Mouse (Mus musculus) intestine, postnatal 0 days (tissue): ENCODE measurements at regions not wholly inside any gene's neighbourhood (a gene's known extent, or its start where the extent isn't known, plus 50 kb on each side); places are given as distances from the start of the nearest gene placed in this dataset.

ENCODE experiments used
- ATAC-seq: fragments of 200-750 bp; cut with Nextera tagmentation; 2 replicates; pipeline ENCODE4 v1.8.0; 2017; ENCODE audit warnings: mild to moderate bottlenecking, moderate TSS enrichment, moderate library complexity
- H3K27ac ChIP-seq: fragments of 300-500 bp; sonication (generic); 2 replicates; pipeline ENCODE4 v1.5.1; 2014; ENCODE audit warnings: mild to moderate bottlenecking, low read depth, low read length, moderate library complexity
- H3K27me3 ChIP-seq: fragments of 300-500 bp; sonication (generic); replicated peaks from 2 replicates; pipeline ENCODE4 v1.6.1; 2014; ENCODE audit warnings: low read length, mixed read lengths; ENCODE audit not compliant: control insufficient read depth, insufficient read depth
- H3K36me3 ChIP-seq: fragments of 300-500 bp; sonication (generic); 2 replicates; pipeline ENCODE4 v1.6.1; 2014; ENCODE audit warnings: mild to moderate bottlenecking, moderate library complexity; ENCODE audit not compliant: control insufficient read depth, insufficient read depth
- H3K4me1 ChIP-seq: fragments of 300-500 bp; sonication (generic); replicated peaks from 2 replicates; pipeline ENCODE4 v1.6.1; 2014; ENCODE audit warnings: antibody characterized with exemption, low read length, mixed read lengths; ENCODE audit not compliant: control insufficient read depth, insufficient read depth
- H3K4me2 ChIP-seq: fragments of 300-500 bp; sonication (generic); replicated peaks from 2 replicates; pipeline ENCODE4 v1.6.1; 2014; ENCODE audit warnings: low read depth, mild to moderate bottlenecking, moderate library complexity
- H3K4me3 ChIP-seq: fragments of 300-500 bp; sonication (generic); 2 replicates; pipeline ENCODE4 v1.5.1; 2014; ENCODE audit warnings: low read depth, low read length
- H3K9ac ChIP-seq: fragments of 300-500 bp; sonication (generic); 2 replicates; pipeline ENCODE4 v1.6.1; 2014; ENCODE audit warnings: mild to moderate bottlenecking, low read depth, low read length
- H3K9me3 ChIP-seq: fragments of 300-500 bp; sonication (generic); 2 replicates; pipeline ENCODE4 v1.6.1; 2016; ENCODE audit warnings: mixed run types; ENCODE audit not compliant: control insufficient read depth
- CTCF ChIP-seq: sonication (generic); IDR thresholded peaks from 2 replicates; pipeline ENCODE4 v1.5.1; 2016; ENCODE audit warnings: low read depth, mild to moderate bottlenecking, control low read depth, antibody characterized with exemption, moderate library complexity
- WGBS: fragments of 180-500 bp; shearing (Covaris S2); extraction: QIAGEN DNeasy Blood & Tissue Kit; methylation state at CpG from one replicate; pipeline ENCODE4 v1.1.7; 2014; 5-methylcytosine and 5-hydroxymethylcytosine counted together

DNA sequence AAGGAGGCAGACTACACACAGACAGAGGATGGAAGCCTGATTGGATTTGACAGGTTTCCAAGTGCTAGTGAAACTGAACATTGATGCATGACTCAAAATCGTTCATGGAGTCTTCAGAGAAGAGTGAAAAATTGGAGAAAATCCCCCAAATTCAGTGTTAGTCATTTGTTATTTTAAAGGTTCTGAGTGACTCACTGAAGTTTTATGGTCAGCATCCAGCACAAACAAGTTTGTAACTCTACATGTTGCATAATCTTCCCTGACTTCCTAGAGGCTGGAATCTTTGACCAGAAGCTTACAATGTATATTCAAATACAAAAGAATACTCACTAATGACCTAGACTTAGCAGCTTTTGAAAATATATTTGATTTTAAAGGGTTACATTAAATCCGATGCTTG, 224.3 kb upstream of the Pot1a start:
- ATAC-seq, result no peak
- no peaks in the 10 kb centered on the region for H3K36me3 ChIP-seq
- WGBS, result 77% methylated on average over 2 of the region's 2 CpGs

DNA sequence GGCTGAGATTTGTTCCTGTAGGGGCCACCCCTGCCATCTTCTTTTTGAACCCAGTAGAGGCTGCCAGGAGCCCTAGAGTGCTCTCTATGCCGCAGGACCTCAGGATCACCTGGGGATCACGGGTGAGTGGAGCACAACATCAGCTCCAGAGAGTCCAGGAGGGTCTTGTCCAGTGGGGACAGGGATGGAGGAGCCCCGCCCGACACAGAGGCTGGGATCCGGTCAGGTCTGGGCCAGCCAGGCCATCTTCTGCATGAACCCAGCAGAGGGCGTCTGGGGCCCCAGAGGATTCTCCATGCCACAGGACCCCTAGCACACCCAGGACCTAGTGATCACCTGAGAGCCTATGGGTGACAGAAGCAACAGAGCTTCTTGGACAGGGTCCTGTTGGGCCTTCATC, 206.3 kb upstream of the Pot1a start:
- Histone ChIP-seq H3K27me3 (no peaks in the 10 kb centered on the region), H3K27ac (no peak overlapping the region), H3K4me1 (no peaks in the 10 kb centered on the region), H3K4me2 (no peak overlapping the region), H3K9ac (no peak overlapping the region), H3K9me3 (no peaks in the 10 kb centered on the region), H3K36me3 (no peaks in the 10 kb centered on the region), H3K4me3 (no peak overlapping the region)
- no peak for ATAC-seq
- no peak for TF ChIP-seq CTCF
- WGBS, result 86% methylated on average over 6 of the region's 6 CpGs

More for the DNA sequence above, 224.3 kb upstream of the Pot1a start:
- no peak overlapping the region for H3K9ac ChIP-seq
- no peak overlapping the region for H3K4me3 ChIP-seq
- H3K4me2 ChIP-seq, result no peak overlapping the region
- H3K9me3 ChIP-seq, result no peaks in the 10 kb centered on the region
- no peak for TF ChIP-seq CTCF
- H3K27me3 ChIP-seq, result no peaks in the 10 kb centered on the region
- no peaks in the 10 kb centered on the region for H3K4me1 ChIP-seq
- H3K27ac ChIP-seq, result no peak overlapping the region

DNA sequence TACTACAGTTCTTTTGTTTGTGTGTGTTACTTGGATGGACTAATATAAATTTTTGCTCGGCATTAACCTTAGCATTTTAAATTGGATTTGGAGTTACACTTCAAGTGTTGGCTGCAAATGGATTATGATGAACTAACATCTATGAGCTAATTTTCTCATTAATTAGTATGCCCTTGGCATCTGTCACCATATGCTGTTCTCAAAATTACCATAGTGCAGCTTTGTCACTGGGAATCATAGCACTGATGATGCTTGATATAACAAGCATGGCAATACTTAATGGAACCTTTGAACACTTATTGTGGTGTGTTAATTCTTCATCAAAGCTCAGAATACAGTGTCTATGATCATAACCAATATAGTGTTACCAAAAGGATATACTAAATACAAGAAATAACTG, 185.0 kb upstream of the Pot1a start:
- WGBS, result 95% methylated on average over 1 of the region's 1 CpGs
- H3K4me2 ChIP-seq, result no peak overlapping the region
- no peak for ATAC-seq
- no peaks in the 10 kb centered on the region for H3K36me3 ChIP-seq
- no peak overlapping the region for H3K27ac ChIP-seq
- no peaks in the 10 kb centered on the region for H3K4me1 ChIP-seq
- no peak overlapping the region for H3K9ac ChIP-seq
- TF ChIP-seq CTCF, result no peak
- H3K4me3 ChIP-seq, result no peak overlapping the region
- no peaks in the 10 kb centered on the region for H3K9me3 ChIP-seq
- no peaks in the 10 kb centered on the region for H3K27me3 ChIP-seq

DNA sequence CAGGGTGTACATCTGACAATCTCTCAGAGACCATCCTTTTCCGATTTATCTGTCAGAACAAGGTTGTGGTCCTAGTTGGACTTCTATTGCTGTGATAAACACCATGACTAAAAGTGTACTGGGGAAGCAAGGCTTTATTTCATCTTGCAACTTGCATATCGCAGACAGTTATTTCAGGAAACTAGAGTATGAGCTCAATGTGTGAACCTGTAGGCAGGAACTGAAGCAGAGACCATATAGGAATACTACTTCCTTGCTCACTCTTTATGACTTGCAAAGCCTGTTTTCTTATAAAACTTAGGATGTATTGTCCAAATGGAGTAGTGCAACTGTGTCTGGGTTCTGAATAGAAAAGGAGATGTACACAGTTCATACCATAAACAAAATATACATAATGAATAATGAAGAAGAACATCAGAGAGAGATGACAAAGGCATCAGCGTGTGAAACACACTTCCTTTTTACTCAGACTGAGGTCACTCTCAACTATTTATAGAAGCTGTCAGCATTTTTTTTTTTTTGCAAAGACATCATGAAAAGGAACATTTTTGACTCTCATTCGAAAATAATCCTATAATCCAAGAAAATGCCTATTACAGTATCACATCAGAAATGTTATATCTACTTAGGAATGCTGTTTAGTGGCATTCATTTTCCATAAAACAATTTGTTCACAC, 169.3 kb upstream of the Pot1a start:
- no peaks in the 10 kb centered on the region for H3K4me1 ChIP-seq
- no peak for ATAC-seq
- H3K4me2 ChIP-seq, result no peak overlapping the region
- no peaks in the 10 kb centered on the region for H3K27me3 ChIP-seq
- TF ChIP-seq CTCF, result no peak
- 68% methylated on average over 4 of the region's 4 CpGs for WGBS
- H3K9ac ChIP-seq, result no peak overlapping the region
- no peaks in the 10 kb centered on the region for H3K36me3 ChIP-seq
- no peak overlapping the region for H3K27ac ChIP-seq
- H3K4me3 ChIP-seq, result no peak overlapping the region
- H3K9me3 ChIP-seq, result no peaks in the 10 kb centered on the region

DNA sequence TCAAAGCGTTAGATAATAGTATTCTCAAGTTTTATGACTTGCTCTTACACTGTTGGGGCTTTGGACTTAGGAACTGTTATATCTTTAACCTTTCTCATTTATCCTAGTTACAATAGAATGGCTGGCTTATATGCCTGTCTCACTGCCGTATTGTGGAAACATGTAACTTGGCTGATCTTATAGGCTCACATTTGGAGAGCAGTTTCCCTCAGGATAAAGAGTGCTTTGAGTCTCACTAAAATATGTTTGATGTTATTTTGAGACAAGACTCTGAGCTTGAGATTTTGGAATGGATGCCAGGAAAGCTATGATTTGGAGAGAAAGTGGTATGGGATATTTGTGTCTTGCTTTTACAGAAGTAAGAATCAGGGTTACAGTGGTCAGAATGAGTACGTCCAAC, 156.4 kb upstream of the Pot1a start:
- Histone ChIP-seq H3K4me3 (no peak overlapping the region), H3K27ac (no peak overlapping the region), H3K4me2 (no peak overlapping the region), H3K9ac (no peak overlapping the region), H3K27me3 (no peaks in the 10 kb centered on the region), H3K36me3 (no peaks in the 10 kb centered on the region), H3K9me3 (no peaks in the 10 kb centered on the region), H3K4me1 (no peaks in the 10 kb centered on the region)
- WGBS, result 74% methylated on average over 3 of the region's 3 CpGs
- no peak for TF ChIP-seq CTCF
- no peak for ATAC-seq

DNA sequence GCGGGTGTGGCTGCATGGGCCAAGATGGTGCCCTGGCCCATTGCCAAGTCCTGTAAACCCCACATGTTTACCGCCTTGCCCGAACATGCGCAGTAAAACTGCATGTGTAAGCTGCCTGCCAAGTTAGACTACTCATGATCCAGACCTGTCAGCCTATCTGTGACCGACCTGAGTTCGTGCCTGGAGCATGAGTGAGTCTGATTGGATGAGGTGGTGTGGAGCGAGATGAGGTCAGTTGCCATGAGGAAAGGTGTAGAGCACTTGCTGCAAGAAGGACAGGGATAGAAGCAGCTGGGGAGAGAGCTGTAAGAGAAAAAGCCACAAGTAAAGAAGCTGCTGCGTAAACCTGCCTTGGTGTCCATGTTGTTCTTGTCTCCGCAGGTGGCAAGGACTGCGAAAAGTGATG, 122.1 kb upstream of the Pot1a start:
- Histone ChIP-seq H3K27ac (no peak overlapping the region), H3K4me1 (no peaks in the 10 kb centered on the region), H3K4me2 (no peak overlapping the region), H3K27me3 (no peaks in the 10 kb centered on the region), H3K4me3 (no peak overlapping the region), H3K36me3 (no peaks in the 10 kb centered on the region), H3K9me3 (no peaks in the 10 kb centered on the region), H3K9ac (no peak overlapping the region)
- no peak for ATAC-seq
- 93% methylated on average over 10 of the region's 10 CpGs for WGBS
- TF ChIP-seq CTCF, result no peak
